Mouse (Mus musculus): ENCODE measurements around the gene Lamtor3. TPM values are rescaled to one million over a fixed set of nuclear protein-coding genes. Genes with fewer than 3 reads are reported as not detected.

Gene Lamtor3
- 136 and 138 TPM in 2 replicates for polyA plus RNA-seq (2015; fragmentation: Nextera tagmentation; extraction: Ambion mirVana)

- Histone ChIP-seq H3K4me1 (peaks cover 24% of the 10 kb centered on the region), H3K4me3 (peak within 1 kb of the TSS; percentile 99), H3K36me3 (peaks cover 15% of the 10 kb centered on the region; the same call in 1 of the 2 replicates), H3K9me3 (no peaks in the 10 kb centered on the region), H3K27ac (replicated peaks) (peak within 1 kb of the TSS; percentile 88), H3K9ac (replicated peaks) (peak within 1 kb of the TSS; percentile 85), H3K27me3 (no peaks in the 10 kb centered on the region), H3K4me2 (replicated peaks) (peak within 1 kb of the TSS; percentile 77)
- peak; percentile 96 for ATAC-seq (replicated peaks)
- 1% methylated on average over 47 of the region's 47 CpGs for WGBS
These were observed at the start of gene Lamtor3 for GRCm38 (mm10) chr3:137918172-137918931. TSS of gene Lamtor3 (plus strand) at chr3:137918506.

- no peak for ATAC-seq (replicated peaks)
- Histone ChIP-seq H3K27me3 (no peaks in the 10 kb centered on the region), H3K9ac (replicated peaks) (no peak overlapping the region), H3K27ac (replicated peaks) (no peak overlapping the region), H3K36me3 (peaks cover 2% of the 10 kb centered on the region; the same call in 1 of the 2 replicates), H3K9me3 (no peaks in the 10 kb centered on the region), H3K4me3 (no peak overlapping the region), H3K4me2 (replicated peaks) (no peak overlapping the region), H3K4me1 (peaks cover 26% of the 10 kb centered on the region)
- WGBS: 95% methylated on average over 9 of the region's 9 CpGs
These were observed 48.9 kb upstream of the Lamtor3 start for GRCm38 (mm10) chr3:137869395-137869794.

GRCm38 (mm10) chr3:137879313-137879712 is 39.0 kb upstream of the Lamtor3 start:
- Histone ChIP-seq H3K27me3 (no peaks in the 10 kb centered on the region), H3K4me1 (no peaks in the 10 kb centered on the region), H3K36me3 (peaks cover 3% of the 10 kb centered on the region; the same call in 1 of the 2 replicates), H3K4me3 (no peak overlapping the region), H3K9me3 (no peaks in the 10 kb centered on the region), H3K9ac (replicated peaks) (no peak overlapping the region), H3K27ac (replicated peaks) (no peak overlapping the region), H3K4me2 (replicated peaks) (no peak overlapping the region)
- 89% methylated on average over 3 of the region's 3 CpGs for WGBS
- no peak for ATAC-seq (replicated peaks)

GRCm38 (mm10) chr3:137880109-137880748 is 38.1 kb upstream of the Lamtor3 start:
- ATAC-seq (replicated peaks): no peak
- Histone ChIP-seq H3K9ac (replicated peaks) (no peak overlapping the region), H3K4me1 (no peaks in the 10 kb centered on the region), H3K27me3 (no peaks in the 10 kb centered on the region), H3K36me3 (peaks cover 3% of the 10 kb centered on the region; the same call in 1 of the 2 replicates), H3K4me3 (no peak overlapping the region), H3K4me2 (replicated peaks) (no peak overlapping the region), H3K27ac (replicated peaks) (no peak overlapping the region), H3K9me3 (no peaks in the 10 kb centered on the region)
- 65% methylated on average over 4 of the region's 4 CpGs for WGBS

GRCm38 (mm10) chr3:137881093-137881492 is 37.2 kb upstream of the Lamtor3 start:
- ATAC-seq (replicated peaks): no peak
- H3K9ac ChIP-seq (replicated peaks): no peak overlapping the region
- H3K4me2 ChIP-seq (replicated peaks): no peak overlapping the region
- H3K27ac ChIP-seq (replicated peaks): no peak overlapping the region
- peaks cover 3% of the 10 kb centered on the region; the same call in 1 of the 2 replicates for H3K36me3 ChIP-seq
- WGBS: 94% methylated on average over 5 of the region's 5 CpGs
- H3K9me3 ChIP-seq: no peaks in the 10 kb centered on the region
- H3K4me3 ChIP-seq: no peak overlapping the region
- no peaks in the 10 kb centered on the region for H3K4me1 ChIP-seq
- H3K27me3 ChIP-seq: no peaks in the 10 kb centered on the region

GRCm38 (mm10) chr3:137887961-137888360 is 30.3 kb upstream of the Lamtor3 start:
- WGBS: 51% methylated on average over 7 of the region's 7 CpGs
- peaks cover 10% of the 10 kb centered on the region; the same call in 1 of the 2 replicates for H3K36me3 ChIP-seq
- no peak overlapping the region for H3K4me2 ChIP-seq (replicated peaks)
- H3K4me3 ChIP-seq: no peak overlapping the region
- peaks cover 6% of the 10 kb centered on the region; the same call in 1 of the 2 replicates for H3K4me1 ChIP-seq
- no peak for ATAC-seq (replicated peaks)
- no peak overlapping the region for H3K9ac ChIP-seq (replicated peaks)
- no peak overlapping the region for H3K27ac ChIP-seq (replicated peaks)
- H3K9me3 ChIP-seq: no peaks in the 10 kb centered on the region
- no peaks in the 10 kb centered on the region for H3K27me3 ChIP-seq

GRCm38 (mm10) chr3:137891089-137891488 is 27.2 kb upstream of the Lamtor3 start:
- H3K27ac ChIP-seq (replicated peaks): no peak overlapping the region
- ATAC-seq (replicated peaks): no peak
- no peaks in the 10 kb centered on the region for H3K27me3 ChIP-seq
- no peak overlapping the region for H3K4me3 ChIP-seq
- no peak overlapping the region for H3K9ac ChIP-seq (replicated peaks)
- H3K36me3 ChIP-seq: peaks cover 23% of the 10 kb centered on the region
- no peak overlapping the region for H3K4me2 ChIP-seq (replicated peaks)
- H3K4me1 ChIP-seq: peaks cover 6% of the 10 kb centered on the region; the same call in 1 of the 2 replicates
- no peaks in the 10 kb centered on the region for H3K9me3 ChIP-seq
- WGBS: 82% methylated on average over 3 of the region's 3 CpGs

GRCm38 (mm10) chr3:137892118-137892517 is 26.2 kb upstream of the Lamtor3 start:
- Histone ChIP-seq H3K4me3 (no peak overlapping the region), H3K9ac (replicated peaks) (no peak overlapping the region), H3K36me3 (peaks cover 23% of the 10 kb centered on the region), H3K27ac (replicated peaks) (no peak overlapping the region), H3K27me3 (no peaks in the 10 kb centered on the region), H3K4me2 (replicated peaks) (no peak overlapping the region), H3K4me1 (peaks cover 6% of the 10 kb centered on the region; the same call in 1 of the 2 replicates), H3K9me3 (no peaks in the 10 kb centered on the region)
- no peak for ATAC-seq (replicated peaks)
- WGBS: 73% methylated on average over 4 of the region's 4 CpGs

GRCm38 (mm10) chr3:137893789-137894188 is 24.5 kb upstream of the Lamtor3 start:
- H3K36me3 ChIP-seq: peaks cover 23% of the 10 kb centered on the region
- no peak for ATAC-seq (replicated peaks)

GRCm38 (mm10) chr3:137895196-137895595 is 23.1 kb upstream of the Lamtor3 start:
- Histone ChIP-seq H3K4me1 (no peaks in the 10 kb centered on the region), H3K4me3 (no peak overlapping the region), H3K36me3 (peaks cover 14% of the 10 kb centered on the region), H3K4me2 (replicated peaks) (no peak overlapping the region), H3K27ac (replicated peaks) (no peak overlapping the region), H3K9me3 (no peaks in the 10 kb centered on the region), H3K27me3 (no peaks in the 10 kb centered on the region), H3K9ac (replicated peaks) (no peak overlapping the region)
- 93% methylated on average over 3 of the region's 3 CpGs for WGBS
- no peak for ATAC-seq (replicated peaks)

More at GRCm38 (mm10) chr3:137893789-137894188, 24.5 kb upstream of the Lamtor3 start:
- 83% methylated on average over 4 of the region's 4 CpGs for WGBS
- Histone ChIP-seq H3K27me3 (no peaks in the 10 kb centered on the region), H3K27ac (replicated peaks) (no peak overlapping the region), H3K9me3 (no peaks in the 10 kb centered on the region), H3K9ac (replicated peaks) (no peak overlapping the region), H3K4me1 (no peaks in the 10 kb centered on the region), H3K4me2 (replicated peaks) (no peak overlapping the region), H3K4me3 (no peak overlapping the region)

GRCm38 (mm10) chr3:137896386-137896785 is 21.9 kb upstream of the Lamtor3 start:
- Histone ChIP-seq H3K9me3 (no peaks in the 10 kb centered on the region), H3K27me3 (no peaks in the 10 kb centered on the region), H3K27ac (replicated peaks) (no peak overlapping the region), H3K9ac (replicated peaks) (no peak overlapping the region), H3K4me2 (replicated peaks) (no peak overlapping the region), H3K4me3 (no peak overlapping the region), H3K36me3 (peaks cover 14% of the 10 kb centered on the region), H3K4me1 (no peaks in the 10 kb centered on the region)
- WGBS: 78% methylated on average over 4 of the region's 4 CpGs
- no peak for ATAC-seq (replicated peaks)

GRCm38 (mm10) chr3:137896867-137897266 is 21.4 kb upstream of the Lamtor3 start:
- ATAC-seq (replicated peaks): no peak
- Histone ChIP-seq H3K9ac (replicated peaks) (no peak overlapping the region), H3K27ac (replicated peaks) (no peak overlapping the region), H3K36me3 (peaks cover 14% of the 10 kb centered on the region), H3K4me2 (replicated peaks) (no peak overlapping the region), H3K27me3 (no peaks in the 10 kb centered on the region), H3K4me1 (no peaks in the 10 kb centered on the region), H3K9me3 (no peaks in the 10 kb centered on the region), H3K4me3 (no peak overlapping the region)
- 92% methylated on average over 3 of the region's 3 CpGs for WGBS
